ENCODE assay signal across 8 mouse cellular contexts in the genomic region with DNA sequence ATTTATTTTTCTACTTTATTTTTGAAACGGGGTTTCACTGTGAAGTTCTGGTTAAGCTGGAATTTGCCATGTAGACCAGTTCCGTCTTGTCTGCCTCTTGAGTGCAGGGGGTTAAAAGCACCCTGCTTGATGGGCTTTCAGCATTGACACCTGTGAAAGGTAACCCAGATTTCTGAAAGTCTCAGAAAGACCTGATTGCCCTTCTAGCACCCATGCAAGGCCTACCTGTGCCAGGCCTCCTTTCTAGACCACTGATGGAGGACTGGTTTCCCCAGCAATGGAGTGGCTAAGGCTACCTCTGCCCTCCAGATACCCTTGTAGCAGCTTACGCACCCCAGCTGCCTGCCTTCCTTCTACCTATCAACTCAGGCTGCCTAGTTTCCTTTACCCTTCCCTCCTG. TPM values are rescaled to one million over a fixed set of nuclear protein-coding genes. Genes with fewer than 3 reads are reported as not detected.
DNase-seq lines count a peak whose midpoint lies in the region; ATAC-seq and TF ChIP-seq lines count a peak whose summit lies in the region.

No protein-coding gene starts in this region.

- peak overlapping the region; percentile 64 to 93 for H3K4me3 ChIP-seq in heart, embryonic 14.5 days (ENCODE audit: control insufficient read depth in 1 of 2, insufficient read depth in 1 of 2, low read depth in 1 of 2, low read length in 2 of 2)
- peak overlapping the region; percentile 81 to 88 for H3K4me3 ChIP-seq in MEL (ENCODE audit: control insufficient read depth in 1 of 2, insufficient read depth in 1 of 2, low read depth in 2 of 2, low read length in 2 of 2)
- H3K4me3 ChIP-seq in hindbrain, embryonic 12.5 days, result peak overlapping the region; percentile 95
- H3K4me3 ChIP-seq in midbrain, embryonic 12.5 days, result peak overlapping the region; percentile 95

- H3K79me2 ChIP-seq in MEL (ENCODE audit: control insufficient read depth, insufficient read depth, low read length, poor library complexity), result peaks cover 34% of the 10 kb centered on the region

- TF ChIP-seq RAD21 in MEL (IDR thresholded peaks at IDR 0.05; ENCODE audit: low read depth, low read length), result no peak

- no peak for ATAC-seq in heart, embryonic 14.5 days (ENCODE audit: insufficient number of reproducible peaks, insufficient read depth, low FRiP score, low read depth)
- no peak for ATAC-seq in hindbrain, embryonic 12.5 days (ENCODE audit: low FRiP score)
- no peak for ATAC-seq in midbrain, embryonic 12.5 days (ENCODE audit: low FRiP score, low read depth)

- no peak for TF ChIP-seq CTCF in MEL (IDR thresholded peaks at IDR 0.05 in 2 of 3, conservative IDR thresholded peaks at IDR 0.05 in 1 of 3; ENCODE audit: control insufficient read depth in 1 of 3, insufficient read depth in 1 of 3, low read depth in 2 of 3, low read length in 3 of 3, poor library complexity in 1 of 3, severe bottlenecking in 1 of 3)

- peak overlapping the region; percentile 90 for H3K9ac ChIP-seq in heart, embryonic 14.5 days (ENCODE audit: low read length)
- peak overlapping the region; percentile 96 for H3K9ac ChIP-seq in MEL (ENCODE audit: control insufficient read depth, low read depth, low read length, poor library complexity, severe bottlenecking)
- H3K9ac ChIP-seq in hindbrain, embryonic 12.5 days, result peak overlapping the region; percentile 91
- H3K9ac ChIP-seq in midbrain, embryonic 12.5 days (replicated peaks), result peak overlapping the region; percentile 94; the same call in 1 of the 2 replicates

- TF ChIP-seq EP300 in MEL (IDR thresholded peaks at IDR 0.05; ENCODE audit: low read depth in 1 of 2, low read length in 2 of 2), result no peak

- H3K36me3 ChIP-seq in heart, embryonic 14.5 days (ENCODE audit: control insufficient read depth, insufficient read depth, low read length), result peaks cover 24% of the 10 kb centered on the region
- peaks cover 4 to 28% of the 10 kb centered on the region in 2 experiments for H3K36me3 ChIP-seq in MEL (ENCODE audit: control insufficient read depth in 1 of 2, insufficient read depth in 2 of 2, low read length in 2 of 2)
- peaks cover 7% of the 10 kb centered on the region; the same call in 1 of the 2 replicates for H3K36me3 ChIP-seq in hindbrain, embryonic 12.5 days
- peaks cover 15% of the 10 kb centered on the region for H3K36me3 ChIP-seq in midbrain, embryonic 12.5 days

- peaks cover 11 to 19% of the 10 kb centered on the region in 2 experiments for H3K4me1 ChIP-seq in heart, embryonic 14.5 days (ENCODE audit: control insufficient read depth in 2 of 2, insufficient read depth in 2 of 2, low read length in 2 of 2)
- peaks cover 11 to 33% of the 10 kb centered on the region in 2 experiments for H3K4me1 ChIP-seq in MEL (ENCODE audit: control insufficient read depth in 1 of 2, insufficient read depth in 2 of 2, low read length in 2 of 2)
- H3K4me1 ChIP-seq in hindbrain, embryonic 12.5 days, result peaks cover 20% of the 10 kb centered on the region
- peaks cover 19% of the 10 kb centered on the region for H3K4me1 ChIP-seq in midbrain, embryonic 12.5 days

- peak overlapping the region in 1 of 2 experiments; percentile 97; a peak in 2 of 4 replicates for H3K27ac ChIP-seq in heart, embryonic 14.5 days (replicated peaks in 1 of 2; ENCODE audit: control insufficient read depth in 1 of 2, insufficient read depth in 1 of 2, low read depth in 2 of 2, low read length in 2 of 2)
- H3K27ac ChIP-seq in MEL (ENCODE audit: control insufficient read depth, low read depth, low read length), result peak overlapping the region; percentile 97
- peak overlapping the region; percentile 95; the same call in 1 of the 2 replicates for H3K27ac ChIP-seq in hindbrain, embryonic 12.5 days
- no peak overlapping the region for H3K27ac ChIP-seq in midbrain, embryonic 12.5 days (replicated peaks)

- no peak for DNase-seq in heart, adult 8-10 months (ENCODE audit: low spot score)
- peak; percentile 48 for DNase-seq in MEL (ENCODE audit: low read depth, low spot score)
- DNase-seq in adrenal gland, adult (ENCODE audit: inconsistent age in 2 of 2, low spot score in 1 of 2), result no peak
- no peak for DNase-seq in urinary bladder, postnatal 36 days (ENCODE audit: low spot score in 2 of 2)
- no peak for DNase-seq in urinary bladder, adult 2 months (ENCODE audit: low spot score)

- no peak for TF ChIP-seq POLR2A in MEL (IDR thresholded peaks at IDR 0.05; ENCODE audit: control insufficient read depth in 1 of 2, insufficient read depth in 1 of 2, low read depth in 1 of 2, low read length in 2 of 2, poor library complexity in 1 of 2)

- no peaks in the 10 kb centered on the region for H3K27me3 ChIP-seq in heart, embryonic 14.5 days (ENCODE audit: control insufficient read depth, insufficient read depth, low read length)
- H3K27me3 ChIP-seq in MEL (ENCODE audit: control insufficient read depth in 1 of 2, insufficient read depth in 2 of 2, low read length in 2 of 2), result no peaks in the 10 kb centered on the region
- H3K27me3 ChIP-seq in hindbrain, embryonic 12.5 days, result peaks cover 5% of the 10 kb centered on the region; the same call in 1 of the 2 replicates
- H3K27me3 ChIP-seq in midbrain, embryonic 12.5 days, result no peaks in the 10 kb centered on the region

- WGBS in heart, embryonic 14.5 days, result 54% methylated on average over 3 of the region's 3 CpGs
- WGBS in hindbrain, embryonic 12.5 days, result 68% methylated on average over 3 of the region's 3 CpGs
- 67% methylated on average over 3 of the region's 3 CpGs for WGBS in midbrain, embryonic 12.5 days

- peak overlapping the region; percentile 79 for H3K4me2 ChIP-seq in heart, embryonic 14.5 days (ENCODE audit: low read length)
- peak overlapping the region; percentile 87 for H3K4me2 ChIP-seq in hindbrain, embryonic 12.5 days (replicated peaks)
- peak overlapping the region; percentile 89 for H3K4me2 ChIP-seq in midbrain, embryonic 12.5 days (replicated peaks)

- no peaks in the 10 kb centered on the region for H3K9me3 ChIP-seq in heart, embryonic 14.5 days (ENCODE audit: control insufficient read depth, low read length)
- no peaks in the 10 kb centered on the region for H3K9me3 ChIP-seq in MEL (replicated peaks; ENCODE audit: insufficient read depth, low read length)
- no peaks in the 10 kb centered on the region for H3K9me3 ChIP-seq in hindbrain, embryonic 12.5 days (replicated peaks)
- H3K9me3 ChIP-seq in midbrain, embryonic 12.5 days, result no peaks in the 10 kb centered on the region

RNA-seq across cellular contexts. Expression of a gene that starts 0.6 kb away (rescaled TPM):
- 581 and 616 TPM in 2 replicates for polyA plus RNA-seq in heart, embryonic 14.5 days (2014; fragmentation: Nextera tagmentation; extraction: Ambion mirVana)
- total RNA-seq in heart, adult 8-10 months (2022), result 100 to 1,000 TPM; 224 to 240 (median 231) TPM
- total RNA-seq in MEL (2012; rRNA removed), result 58.4 and 59.3 TPM in 2 replicates
- 100 to 1,000 TPM; 125 to 515 TPM for polyA plus RNA-seq in MEL (2012; ENCODE audit: insufficient read depth in 1 of 2, insufficient read length in 2 of 2, low read depth in 1 of 2, low replicate concordance in 2 of 2, missing spikeins in 1 of 2)
- 558 and 595 TPM in 2 replicates for polyA plus RNA-seq in hindbrain, embryonic 12.5 days (2016; fragmentation: Nextera tagmentation; extraction: Ambion mirVana)
- polyA plus RNA-seq in midbrain, embryonic 12.5 days (2016; fragmentation: Nextera tagmentation; extraction: Ambion mirVana), result 512 and 518 TPM in 2 replicates
- polyA plus RNA-seq in urinary bladder, adult 2 months (2012; rRNA removed), result 460 and 497 TPM in 2 replicates

RNA-seq across cellular contexts. Expression of a gene that starts 6.6 kb away (rescaled TPM):
- 23.6 and 26.0 TPM in 2 replicates for polyA plus RNA-seq in heart, embryonic 14.5 days (2014; fragmentation: Nextera tagmentation; extraction: Ambion mirVana)
- 10 to 100 TPM in 3 of 4 experiments, 1 to 10 TPM in 1; 9.4 to 12.4 (median 10.8) TPM for total RNA-seq in heart, adult 8-10 months (2022)
- 11.4 and 15.9 TPM in 2 replicates for total RNA-seq in MEL (2012; rRNA removed)
- polyA plus RNA-seq in MEL (2012; ENCODE audit: insufficient read depth in 1 of 2, insufficient read length in 2 of 2, low read depth in 1 of 2, low replicate concordance in 2 of 2, missing spikeins in 1 of 2), result 10 to 100 TPM in 1 of 2 experiments, not detected in 1; 36.1 TPM
- 35.6 and 41.2 TPM in 2 replicates for polyA plus RNA-seq in hindbrain, embryonic 12.5 days (2016; fragmentation: Nextera tagmentation; extraction: Ambion mirVana)
- 31.5 and 32.9 TPM in 2 replicates for polyA plus RNA-seq in midbrain, embryonic 12.5 days (2016; fragmentation: Nextera tagmentation; extraction: Ambion mirVana)
- polyA plus RNA-seq in urinary bladder, adult 2 months (2012; rRNA removed), result 24.7 and 29.2 TPM in 2 replicates

RNA-seq across cellular contexts. Expression of a gene that starts 19.4 kb away (rescaled TPM):
- polyA plus RNA-seq in heart, embryonic 14.5 days (2014; fragmentation: Nextera tagmentation; extraction: Ambion mirVana), result 44.5 and 45.6 TPM in 2 replicates
- 10 to 100 TPM; 38.3 to 46.0 (median 45.0) TPM for total RNA-seq in heart, adult 8-10 months (2022)
- total RNA-seq in MEL (2012; rRNA removed), result 19.0 and 19.3 TPM in 2 replicates
- polyA plus RNA-seq in MEL (2012; ENCODE audit: insufficient read depth in 1 of 2, insufficient read length in 2 of 2, low read depth in 1 of 2, low replicate concordance in 2 of 2, missing spikeins in 1 of 2), result 10 to 100 TPM; 18.3 to 26.9 TPM
- polyA plus RNA-seq in hindbrain, embryonic 12.5 days (2016; fragmentation: Nextera tagmentation; extraction: Ambion mirVana), result 55.2 and 56.7 TPM in 2 replicates
- 53.5 and 56.2 TPM in 2 replicates for polyA plus RNA-seq in midbrain, embryonic 12.5 days (2016; fragmentation: Nextera tagmentation; extraction: Ambion mirVana)
- polyA plus RNA-seq in urinary bladder, adult 2 months (2012; rRNA removed), result 20.2 and 20.8 TPM in 2 replicates

RNA-seq across cellular contexts. Expression of a gene that starts 35.2 kb away (rescaled TPM):
- polyA plus RNA-seq in heart, embryonic 14.5 days (2014; fragmentation: Nextera tagmentation; extraction: Ambion mirVana), result 4.3 and 4.5 TPM in 2 replicates
- 10 to 100 TPM; 11.5 to 14.5 (median 12.6) TPM for total RNA-seq in heart, adult 8-10 months (2022)
- 21.8 and 24.3 TPM in 2 replicates for total RNA-seq in MEL (2012; rRNA removed)
- polyA plus RNA-seq in MEL (2012; ENCODE audit: insufficient read depth in 1 of 2, insufficient read length in 2 of 2, low read depth in 1 of 2, low replicate concordance in 2 of 2, missing spikeins in 1 of 2), result 10 to 100 TPM; 27.3 to 34.2 TPM
- 13.5 and 17.0 TPM in 2 replicates for polyA plus RNA-seq in hindbrain, embryonic 12.5 days (2016; fragmentation: Nextera tagmentation; extraction: Ambion mirVana)
- 14.2 and 14.8 TPM in 2 replicates for polyA plus RNA-seq in midbrain, embryonic 12.5 days (2016; fragmentation: Nextera tagmentation; extraction: Ambion mirVana)
- polyA plus RNA-seq in urinary bladder, adult 2 months (2012; rRNA removed), result 7.6 and 7.9 TPM in 2 replicates

RNA-seq across cellular contexts. Expression of a gene that starts 39.2 kb away (rescaled TPM):
- polyA plus RNA-seq in heart, embryonic 14.5 days (2014; fragmentation: Nextera tagmentation; extraction: Ambion mirVana), result 1.3 and 1.6 TPM in 2 replicates
- total RNA-seq in heart, adult 8-10 months (2022), result 1 to 10 TPM in 2 of 4 experiments, under 1 TPM in 2; 0.66 to 1.5 (median 0.89) TPM
- 1.7 and 2.7 TPM in 2 replicates for total RNA-seq in MEL (2012; rRNA removed)
- 1 to 10 TPM in 1 of 2 experiments, not detected in 1; 2.5 TPM for polyA plus RNA-seq in MEL (2012; ENCODE audit: insufficient read depth in 1 of 2, insufficient read length in 2 of 2, low read depth in 1 of 2, low replicate concordance in 2 of 2, missing spikeins in 1 of 2)
- 10.9 and 12.1 TPM in 2 replicates for polyA plus RNA-seq in hindbrain, embryonic 12.5 days (2016; fragmentation: Nextera tagmentation; extraction: Ambion mirVana)
- polyA plus RNA-seq in midbrain, embryonic 12.5 days (2016; fragmentation: Nextera tagmentation; extraction: Ambion mirVana), result 6.9 and 7.0 TPM in 2 replicates
- 0.88 and 1.0 TPM in 2 replicates for polyA plus RNA-seq in urinary bladder, adult 2 months (2012; rRNA removed)
